Mouse (Mus musculus) CD4-positive helper T cell, adult 2 months (primary cell): ENCODE measurements around the gene Tulp3.

Experiments used
- DNase-seq: peaks from one replicate; pipeline ENCODE4 v3.0.0-alpha.2; 2012; ENCODE audit warnings: low read depth, missing footprints, low spot score

Tulp3 gene

DNA sequence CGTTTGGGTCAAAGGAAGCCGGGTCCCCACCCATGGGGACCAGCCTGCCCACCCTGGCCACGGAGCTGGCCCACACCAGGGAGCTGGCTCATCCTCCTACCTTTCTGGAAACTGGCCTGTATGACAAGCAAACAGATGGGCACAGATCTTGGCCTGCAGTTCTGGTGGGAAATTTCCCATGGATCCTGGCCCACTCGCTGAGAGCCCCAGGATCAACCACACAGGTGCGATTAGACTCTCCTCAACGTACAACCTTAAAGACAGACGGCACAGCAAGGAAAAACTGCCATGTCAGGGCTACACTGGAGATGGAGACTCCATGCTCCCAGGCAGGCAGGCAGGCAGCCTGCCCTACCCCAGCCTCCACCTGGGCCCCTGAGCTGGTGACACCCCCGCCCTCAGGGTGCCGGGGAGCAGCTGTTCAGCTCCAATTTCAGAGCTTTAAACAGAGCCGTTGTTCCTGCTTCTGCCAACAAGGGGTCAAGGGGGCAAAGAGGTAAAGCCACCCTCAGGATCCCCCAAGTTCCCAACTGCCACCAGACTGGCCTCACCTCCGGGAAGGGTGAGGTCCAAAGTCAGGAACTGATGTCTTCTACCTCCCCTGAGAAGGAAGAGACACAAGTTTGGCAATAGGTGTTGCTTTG lies 58.8 kb downstream of the Tulp3 start:
- no peak for DNase-seq

DNA sequence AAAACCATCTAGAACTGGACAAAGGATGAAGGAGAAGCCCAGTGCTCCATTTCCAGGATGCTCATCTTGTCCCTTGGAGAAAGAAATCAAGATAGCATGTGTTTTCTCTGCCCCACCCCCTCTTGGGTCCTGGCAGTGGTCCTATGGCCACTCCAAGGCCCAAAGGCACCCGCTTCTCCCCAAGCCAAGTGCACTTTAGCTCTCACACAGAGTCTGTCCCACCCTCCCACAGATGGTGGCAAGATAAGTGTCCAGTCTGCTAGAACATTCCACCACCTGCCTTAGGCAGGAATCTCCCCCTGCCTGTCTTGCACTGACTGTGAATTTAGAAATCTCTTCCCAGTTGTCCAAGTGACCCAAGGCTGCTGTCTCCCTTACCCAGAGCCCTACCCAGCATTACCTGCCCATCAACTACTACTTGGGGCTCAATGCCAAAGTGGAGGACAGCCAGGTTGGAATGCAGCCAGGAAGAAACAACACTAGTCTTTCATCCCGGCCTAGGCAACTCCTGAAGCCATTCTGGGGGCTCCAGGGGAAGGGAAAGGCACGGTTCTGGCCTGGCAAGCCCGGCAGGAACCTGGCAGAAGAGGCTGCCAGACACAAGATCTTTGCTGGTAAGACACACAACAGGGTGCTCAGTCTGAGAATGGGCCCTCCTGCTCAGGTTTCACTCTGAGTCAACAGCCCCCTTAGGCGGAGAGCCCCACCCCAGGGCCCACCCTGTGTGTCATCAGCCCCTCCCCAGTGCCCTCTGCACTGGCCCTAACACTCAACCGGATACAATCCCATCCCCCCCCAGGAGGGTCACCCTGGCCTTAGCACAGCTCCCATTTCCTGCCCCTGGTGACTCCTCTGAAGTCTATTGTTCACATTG lies 59.5 kb downstream of the Tulp3 start:
- DNase-seq: no peak

DNA sequence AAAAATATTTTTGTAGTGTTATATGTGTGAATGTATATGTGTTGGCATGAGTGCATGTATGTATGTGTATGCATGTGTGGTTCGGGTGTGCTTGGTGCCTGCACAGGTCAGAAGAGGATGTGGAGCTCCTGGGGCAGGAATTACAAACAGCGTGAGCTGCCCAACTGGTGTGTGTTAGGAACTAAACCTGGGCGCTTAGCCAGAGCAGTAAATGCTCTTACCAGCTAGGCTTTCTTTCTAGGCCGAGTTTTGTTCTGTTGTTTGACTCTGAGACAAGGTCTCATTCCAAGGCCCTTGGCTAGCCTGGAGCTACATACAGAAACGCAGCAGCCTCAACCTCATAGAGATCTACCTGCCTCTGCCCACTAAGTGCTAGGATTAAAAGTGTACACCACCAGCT lies 64.4 kb downstream of the Tulp3 start:
- no peak for DNase-seq

DNA sequence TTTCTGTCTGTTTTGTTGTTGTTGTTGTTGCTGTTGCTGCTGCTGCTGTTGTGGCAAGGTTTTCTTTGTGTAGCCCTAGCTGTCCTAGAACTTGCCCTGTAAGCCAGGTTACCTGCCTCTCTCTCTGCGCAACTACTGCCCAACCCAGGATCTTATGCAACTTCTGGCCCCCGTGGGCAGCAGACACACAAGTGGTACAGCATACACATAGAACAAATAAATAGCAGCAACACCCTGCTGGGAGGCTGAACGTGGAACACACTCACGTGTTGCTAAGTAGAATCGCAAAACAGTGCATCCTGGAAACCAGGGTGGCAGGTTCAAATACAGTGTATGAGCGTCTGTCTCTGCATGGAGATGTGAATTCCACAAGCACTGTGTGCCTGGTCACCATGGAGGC lies 67.0 kb downstream of the Tulp3 start:
- no peak for DNase-seq

GRCm38 (mm10) chr6:128285792-128286430 lies 69.7 kb downstream of the Tulp3 start:
- no peak for DNase-seq

DNA sequence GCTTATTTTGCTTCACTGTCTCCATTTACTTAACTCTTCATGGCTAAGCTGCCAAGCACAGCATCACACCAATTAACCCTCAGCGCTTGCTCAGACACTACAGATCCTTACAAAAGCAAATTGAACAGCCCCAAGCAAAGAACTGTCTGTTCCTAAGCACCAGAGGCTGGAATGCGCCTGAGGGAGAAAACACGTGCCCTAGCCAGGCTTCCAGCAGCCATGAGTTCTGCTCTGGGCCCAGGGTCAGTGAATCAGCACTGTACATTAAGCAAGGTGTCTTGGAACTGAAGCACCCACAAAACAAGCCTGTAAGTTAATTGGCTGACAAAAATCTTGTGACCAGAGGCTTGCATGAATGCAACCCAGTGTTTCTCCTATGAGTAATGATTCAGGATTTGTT lies 73.5 kb downstream of the Tulp3 start:
- DNase-seq: no peak

- DNase-seq: no peak
These were observed 75.0 kb downstream of the Tulp3 start for GRCm38 (mm10) chr6:128280472-128281145.

DNA sequence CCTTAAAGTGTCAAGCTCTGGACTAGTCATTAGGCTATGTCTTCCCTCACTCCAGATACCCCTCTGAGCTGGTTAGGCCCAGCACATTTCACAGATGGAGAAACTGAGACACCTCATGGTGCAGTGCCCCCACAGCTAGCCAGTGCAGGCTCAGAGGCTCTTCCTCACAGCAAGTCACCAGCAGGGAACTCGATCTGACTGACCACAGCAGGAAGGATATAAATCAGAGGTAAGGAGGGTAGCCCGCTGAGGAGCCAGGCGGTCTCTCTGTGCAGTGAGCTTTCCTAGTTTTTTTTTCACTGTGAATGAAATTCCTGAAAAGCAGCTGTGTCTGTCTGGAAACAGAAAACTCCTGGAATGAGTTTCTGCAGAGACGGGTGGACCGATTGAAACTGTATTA lies 76.0 kb downstream of the Tulp3 start:
- DNase-seq: no peak

DNA sequence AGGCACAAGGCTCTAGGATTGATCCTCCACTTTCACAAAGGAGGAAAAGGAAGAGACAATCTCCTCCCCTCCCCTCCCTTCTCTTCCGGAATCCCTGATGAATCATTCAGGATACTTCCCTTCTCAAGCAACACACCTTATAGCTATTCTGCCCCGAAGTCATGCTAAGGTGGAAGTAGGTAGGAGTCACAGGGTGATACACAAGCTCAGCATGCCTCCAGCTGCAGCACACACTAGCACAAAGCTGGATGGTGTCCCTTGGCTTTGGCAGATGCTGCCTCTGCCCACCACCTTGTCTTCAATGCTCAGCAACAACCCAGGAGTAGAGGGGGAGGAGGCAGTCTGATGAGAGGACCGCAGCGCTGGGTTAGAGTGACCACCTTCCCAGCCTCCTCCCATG lies 76.6 kb downstream of the Tulp3 start:
- no peak for DNase-seq

GRCm38 (mm10) chr6:128277132-128278085 lies 78.2 kb downstream of the Tulp3 start:
- no peak for DNase-seq

DNA sequence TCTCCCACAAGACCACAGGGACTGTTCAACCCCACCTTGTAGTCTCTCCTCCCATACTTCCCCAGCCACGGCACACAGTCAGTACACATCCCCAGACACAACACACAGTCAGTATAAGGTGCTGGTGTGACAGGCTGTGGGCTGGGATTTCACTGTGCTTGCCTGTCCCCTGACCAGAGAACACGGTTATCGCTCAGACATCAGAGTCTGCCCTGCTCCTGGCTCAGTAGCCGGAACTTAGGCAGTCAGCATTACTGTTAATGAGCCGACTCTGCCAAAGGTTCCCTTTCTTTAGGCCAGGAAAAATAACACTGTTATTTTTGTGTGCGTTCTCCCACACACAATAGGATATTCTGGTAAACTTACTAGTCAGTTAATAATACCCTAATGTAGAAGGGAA lies 79.3 kb downstream of the Tulp3 start:
- no peak for DNase-seq

DNA sequence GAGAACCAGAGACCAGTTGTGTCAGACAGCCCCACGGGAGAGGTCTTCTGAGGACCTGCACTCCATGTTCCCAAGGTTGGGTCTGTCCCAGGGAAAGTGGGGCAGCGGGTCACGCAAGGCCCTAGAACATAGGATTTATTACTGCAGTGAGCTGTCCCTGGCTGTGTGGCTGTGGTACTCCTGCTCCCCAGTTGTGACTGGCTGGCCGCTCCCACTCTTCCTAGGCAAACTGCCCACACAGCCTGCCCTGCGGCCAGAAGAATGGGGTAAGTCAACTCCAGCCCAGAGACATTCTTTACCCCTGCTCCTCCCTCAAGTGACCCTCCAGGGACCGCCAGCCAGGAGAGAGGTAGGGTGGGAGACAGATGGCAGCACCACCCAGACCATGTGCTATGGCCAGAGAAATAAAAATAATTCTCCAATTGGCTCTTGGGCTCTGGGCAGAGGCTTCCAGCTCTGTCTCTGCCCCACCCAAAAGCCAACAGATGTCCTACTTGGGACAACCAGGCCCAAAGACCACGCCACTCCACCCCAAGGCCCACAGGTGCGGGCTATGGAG lies 80.1 kb downstream of the Tulp3 start:
- DNase-seq: no peak

- DNase-seq: no peak
These were observed 82.1 kb downstream of the Tulp3 start for GRCm38 (mm10) chr6:128273507-128273906.

- no peak for DNase-seq
These were observed 82.9 kb downstream of the Tulp3 start for GRCm38 (mm10) chr6:128272754-128273153.
